Mouse (Mus musculus): ENCODE measurements around the gene Pnn. TPM values are rescaled to one million over a fixed set of nuclear protein-coding genes. Genes with fewer than 3 reads are reported as not detected.

Pnn gene
- polyA plus RNA-seq, 2 experiments from 2014 or later, result 86.9 to 124 TPM

DNA sequence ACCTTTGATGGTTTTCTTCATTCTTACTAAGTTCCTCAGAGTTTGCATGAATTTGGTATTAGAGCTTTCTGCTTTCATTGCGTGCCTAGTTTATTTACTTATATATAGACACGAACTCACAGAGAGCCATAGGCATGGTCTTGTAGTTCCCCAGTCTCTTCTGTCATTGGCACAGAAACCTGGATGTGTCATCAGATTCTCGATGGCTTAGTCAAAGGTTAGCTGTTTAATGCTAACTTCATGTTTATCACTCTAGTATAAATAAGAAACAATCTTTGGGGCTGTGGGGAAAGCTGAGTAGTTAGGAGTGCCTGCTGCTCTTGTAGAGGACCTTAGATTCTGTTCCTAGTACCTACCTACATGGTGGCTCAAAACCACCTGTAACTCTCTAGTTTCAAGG lies 10.3 kb downstream of the Pnn start:
- ATAC-seq, result no peak

DNA sequence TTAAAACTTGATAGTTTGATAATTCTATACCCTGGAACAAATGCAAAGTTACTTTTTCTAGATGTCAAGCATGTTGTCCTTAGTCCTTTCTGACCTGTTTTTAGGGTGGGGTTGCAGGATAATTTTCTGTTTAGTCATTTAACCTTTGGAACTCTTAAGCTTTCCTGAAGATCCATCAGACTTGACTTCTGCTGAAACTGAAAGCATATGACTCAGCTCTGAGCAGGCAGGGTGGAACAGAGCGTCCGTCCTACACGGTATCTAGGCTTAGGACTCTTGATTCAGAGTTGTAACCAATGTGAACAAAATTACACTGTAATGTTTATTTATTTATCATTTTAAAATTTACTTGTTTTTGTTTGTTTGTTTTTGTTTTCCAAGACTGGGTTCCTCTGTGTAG lies 11.2 kb downstream of the Pnn start:
- ATAC-seq, result no peak

DNA sequence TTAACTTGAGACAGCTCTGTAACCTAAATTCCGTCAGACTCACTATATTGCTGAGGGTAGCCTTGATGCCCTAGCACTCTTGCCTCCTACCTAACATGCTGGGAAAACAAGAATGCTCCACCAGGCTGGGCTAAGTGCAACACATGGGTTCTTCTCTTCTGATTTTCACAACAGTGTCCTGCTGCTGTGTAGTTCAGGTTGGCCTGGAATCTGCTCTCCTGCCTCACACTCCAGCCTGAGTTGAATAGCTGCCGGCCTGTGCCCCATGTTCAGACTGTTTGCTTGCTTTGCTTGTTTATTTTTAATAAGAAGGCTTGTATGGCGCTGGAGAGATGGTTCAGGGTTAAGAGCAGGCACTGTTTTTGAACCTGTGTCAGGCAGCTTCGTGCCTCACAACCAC lies 13.8 kb downstream of the Pnn start:
- ATAC-seq, result no peak

DNA sequence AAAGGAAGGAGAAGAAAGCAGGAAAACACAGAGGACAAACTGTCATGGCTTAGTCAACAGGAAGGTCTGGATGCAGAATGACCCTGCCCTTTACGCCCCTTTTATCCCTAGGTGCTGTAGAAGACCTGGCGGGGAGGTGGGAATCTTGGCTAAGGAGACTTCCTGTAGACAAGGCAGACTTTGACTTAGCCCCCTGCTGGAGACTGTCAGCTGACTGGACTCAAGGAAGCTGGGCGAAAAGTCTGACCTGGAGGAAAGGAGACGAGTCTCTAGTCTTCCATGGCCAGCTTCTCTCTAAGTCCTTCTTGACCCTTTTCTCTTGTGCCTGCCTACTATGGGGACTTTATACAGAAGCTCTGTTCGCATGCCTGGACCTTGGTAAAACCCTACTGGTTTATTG lies 17.8 kb downstream of the Pnn start:
- no peak for ATAC-seq

DNA sequence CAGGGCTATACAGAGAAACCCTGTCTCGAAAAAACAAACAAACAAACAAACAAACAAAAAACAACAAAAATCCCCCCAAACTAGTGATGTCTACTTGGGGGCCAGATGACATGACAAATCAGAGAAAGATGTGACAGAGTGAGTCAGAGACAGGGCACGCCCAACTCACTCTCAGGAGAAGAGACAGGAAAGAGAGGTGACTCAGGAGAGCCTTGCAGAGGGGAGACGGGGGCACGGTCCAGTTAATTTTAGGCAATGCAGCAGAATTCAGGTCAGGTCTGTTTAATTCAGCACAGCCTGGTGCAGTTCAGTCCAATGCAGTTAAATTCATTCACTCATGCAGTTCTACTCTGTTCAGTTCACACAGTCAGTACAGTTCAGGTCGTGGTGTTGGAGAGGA lies 19.5 kb downstream of the Pnn start:
- no peak for ATAC-seq

DNA sequence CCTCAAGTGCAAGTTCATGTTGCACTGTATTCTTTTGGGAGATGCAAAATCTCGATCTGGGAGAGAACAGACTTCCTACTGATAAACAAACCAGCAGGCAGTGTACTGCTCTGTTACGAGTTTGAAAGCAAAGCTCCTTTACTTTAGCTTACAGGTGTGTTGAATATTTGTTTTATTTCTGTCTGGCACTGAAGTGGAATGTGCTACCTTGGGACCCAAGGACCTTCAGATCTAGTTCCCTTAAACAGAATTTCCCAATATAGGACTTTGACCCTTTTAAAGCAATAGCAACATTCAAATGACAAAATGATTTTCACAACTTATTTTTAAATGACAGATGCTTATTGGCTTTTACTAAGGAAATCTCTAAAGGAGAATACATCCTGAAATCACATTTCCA lies 26.9 kb downstream of the Pnn start:
- no peak for ATAC-seq

DNA sequence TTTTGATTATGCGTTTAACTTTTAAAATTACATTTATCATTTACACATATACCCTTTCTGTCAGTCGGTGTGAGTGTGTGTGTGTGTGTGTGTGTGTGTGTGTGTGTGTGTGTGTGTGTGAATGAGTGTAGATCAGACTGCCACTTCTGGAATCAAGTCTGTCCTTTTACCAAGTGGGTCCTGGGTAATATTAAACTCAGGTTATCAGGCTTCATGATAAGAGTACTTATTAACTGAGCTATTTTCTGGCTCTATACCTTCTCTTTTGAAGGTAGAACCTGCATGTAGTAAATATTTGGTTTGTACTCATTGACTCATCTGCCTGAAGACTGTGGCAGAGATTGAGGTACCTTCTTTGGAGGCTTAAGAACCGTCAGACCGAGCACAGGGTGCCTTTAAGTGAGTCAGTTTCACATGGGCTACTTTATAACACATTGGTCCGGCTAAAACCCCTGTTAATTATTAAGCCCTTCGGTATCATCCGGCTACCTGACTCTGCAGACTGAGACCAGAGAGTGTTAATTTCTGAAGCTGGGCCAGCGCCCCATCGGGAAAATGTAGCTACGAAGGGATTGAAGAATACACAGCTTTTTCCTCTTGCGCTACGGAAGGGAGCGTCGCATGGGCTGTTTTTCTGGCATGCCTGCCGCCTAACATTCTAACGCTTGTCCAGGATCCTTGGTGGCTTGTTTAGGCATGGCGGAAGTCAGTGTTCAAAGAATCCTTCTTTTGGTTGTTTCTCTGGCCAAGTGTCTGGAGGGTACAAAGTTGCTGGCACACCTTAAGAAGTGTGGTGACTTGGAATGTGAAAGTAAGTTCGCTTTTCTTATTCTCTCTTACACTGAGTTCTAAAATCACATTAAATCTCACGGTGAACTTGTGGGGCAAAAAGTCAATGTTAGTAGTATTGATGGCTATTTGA lies 28.7 kb downstream of the Pnn start, which contains the start of gene Mia2:
Gene Mia2 (plus strand): TSS at position 696 of the 922 bp plus-strand sequence.
- no peak for ATAC-seq

DNA sequence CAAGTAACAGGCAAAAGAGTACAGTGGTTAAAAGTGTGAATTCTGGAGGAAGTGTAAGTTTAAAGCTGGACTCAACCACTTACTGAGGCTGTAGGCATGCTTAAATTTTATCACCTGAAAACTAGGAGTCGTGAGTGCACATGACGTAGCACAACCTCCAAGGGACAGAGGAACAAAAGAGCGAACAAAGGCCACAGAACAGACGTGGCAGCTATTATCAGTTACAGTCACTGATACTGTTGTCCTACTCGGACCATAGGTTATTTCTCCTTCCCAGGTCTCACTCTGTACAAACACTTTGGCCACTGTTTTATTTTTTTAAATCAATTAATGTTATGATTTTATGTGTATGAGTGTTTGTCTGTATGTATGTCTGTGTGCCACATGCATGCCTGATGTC lies 38.1 kb downstream of the Pnn start:
- ATAC-seq, result no peak

DNA sequence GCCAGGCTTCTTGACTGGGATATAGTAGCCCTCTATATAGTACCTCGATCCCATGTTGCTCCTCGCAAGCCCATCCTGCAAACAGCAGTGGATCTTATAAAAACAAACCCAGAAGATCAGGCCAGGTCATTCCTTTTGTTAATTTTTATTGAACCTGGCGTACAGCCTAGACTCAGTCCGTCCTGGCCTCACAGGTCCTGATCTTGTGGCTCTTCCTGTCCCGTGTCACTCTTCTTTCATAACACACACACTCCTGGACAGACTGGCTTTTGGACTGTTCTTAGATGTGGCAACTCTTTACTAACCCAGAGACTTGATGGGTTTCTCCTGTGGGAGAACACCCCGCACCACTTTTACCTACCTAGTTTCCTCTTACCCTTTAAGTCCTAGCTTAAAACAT lies 39.2 kb downstream of the Pnn start:
- ATAC-seq, result no peak

DNA sequence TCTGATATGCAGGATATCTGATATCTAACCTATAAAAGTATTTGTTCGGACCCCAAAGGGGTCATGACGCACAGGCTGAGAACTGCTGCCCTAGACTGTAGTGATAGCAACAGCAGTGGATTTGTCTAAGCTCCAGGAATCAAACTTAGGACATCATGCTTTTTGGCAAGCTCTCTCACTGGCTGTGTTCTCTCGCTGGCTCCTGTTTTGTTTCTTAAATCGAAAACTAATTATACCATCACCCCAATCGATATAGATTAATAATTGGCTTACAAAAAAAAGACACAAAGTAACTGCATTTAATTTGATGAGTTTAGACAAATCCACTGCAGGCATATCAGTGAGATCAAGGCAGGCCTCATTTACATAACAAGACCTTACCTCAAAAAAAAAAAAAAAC lies 39.8 kb downstream of the Pnn start:
- ATAC-seq, result no peak

DNA sequence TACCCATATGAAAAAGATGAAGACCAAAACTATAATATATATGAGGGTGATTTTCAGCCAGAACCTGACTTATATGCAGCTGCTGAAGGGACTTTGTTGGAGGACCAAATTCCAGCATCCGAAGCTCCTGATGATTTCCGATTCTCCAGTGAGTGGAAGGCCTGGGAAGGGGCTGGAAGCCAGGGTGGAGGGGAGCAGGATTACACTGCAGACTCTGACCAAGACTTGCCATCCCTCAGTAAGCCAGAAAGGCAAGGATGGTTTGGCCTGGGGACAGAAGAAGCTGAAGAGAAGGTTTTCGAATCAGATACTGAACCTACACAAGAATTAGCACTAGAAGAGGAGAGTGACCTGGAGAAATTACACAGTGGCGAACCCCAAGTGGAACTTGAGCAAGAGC lies 41.2 kb downstream of the Pnn start:
- no peak for ATAC-seq

DNA sequence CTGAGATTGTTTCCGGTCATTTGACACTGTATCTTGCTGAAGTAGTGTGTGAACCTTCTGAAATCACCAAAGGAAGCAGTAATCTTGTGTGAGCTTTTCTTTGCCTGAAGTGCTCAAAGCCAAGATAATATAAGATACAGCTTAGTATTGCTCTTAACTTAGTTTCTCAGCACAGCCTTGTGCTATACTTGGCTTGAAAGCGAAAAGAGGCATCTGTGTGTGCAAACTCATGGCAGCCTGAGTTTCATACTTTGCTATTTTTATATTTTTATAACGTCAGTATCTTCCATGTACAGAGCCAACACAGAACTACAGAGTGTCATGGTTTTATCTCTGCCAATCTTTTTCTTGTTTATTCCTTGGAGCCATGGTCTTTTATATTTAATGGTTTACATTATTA lies 50.5 kb downstream of the Pnn start:
- no peak for ATAC-seq

Other genes with a start within 250 kb of the Pnn start
- gene Sec23a, start 54.9 kb upstream of the Pnn start, polyA plus RNA-seq (2017; shearing (Covaris generic)), result 10 to 100 TPM; 25.6 to 30.2 TPM
- 10 to 100 TPM; 34.5 to 35.6 TPM for gene Gemin2, start 53.5 kb upstream of the Pnn start, polyA plus RNA-seq (2017; shearing (Covaris generic))
- 10 to 100 TPM; 73.9 to 78.8 TPM for gene Trappc6b, start 5.4 kb upstream of the Pnn start, polyA plus RNA-seq (2017; shearing (Covaris generic))
- 10 to 100 TPM; 24.9 to 32.7 TPM for gene Mia2, start 28.9 kb downstream of the Pnn start, polyA plus RNA-seq (2017; shearing (Covaris generic))
- 10 to 100 TPM; 11.2 to 18.4 TPM for gene Fbxo33, start 152.8 kb downstream of the Pnn start, polyA plus RNA-seq (2017; shearing (Covaris generic))